Mouse (Mus musculus): ENCODE results near the gene Fasl.

Fasl gene

GRCm38 (mm10) chr1:161788339-161788738 lies at the start of gene Fasl:
Gene Fasl (minus strand): TSS chr1:161788495.
- no peak for DNase-seq

GRCm38 (mm10) chr1:161826677-161827076 lies 38.4 kb upstream of the Fasl start:
- DNase-seq = no peak

GRCm38 (mm10) chr1:161809428-161809827 lies 21.1 kb upstream of the Fasl start:
- DNase-seq = no peak

- no peak for DNase-seq
These were observed 20.7 kb upstream of the Fasl start for GRCm38 (mm10) chr1:161808980-161809379.

GRCm38 (mm10) chr1:161804541-161804971 lies 16.3 kb upstream of the Fasl start:
- no peak for DNase-seq

- DNase-seq = no peak
These were observed 13.0 kb upstream of the Fasl start for GRCm38 (mm10) chr1:161801321-161801720.

GRCm38 (mm10) chr1:161800256-161800655 lies 12.0 kb upstream of the Fasl start:
- no peak for DNase-seq

- DNase-seq = no peak
These were observed 11.5 kb upstream of the Fasl start for GRCm38 (mm10) chr1:161799791-161800190.

GRCm38 (mm10) chr1:161798866-161799265 lies 10.6 kb upstream of the Fasl start:
- no peak for DNase-seq

- no peak for DNase-seq
These were observed 6.3 kb upstream of the Fasl start for GRCm38 (mm10) chr1:161794447-161795211.

- DNase-seq = no peak
These were observed 5.0 kb upstream of the Fasl start for GRCm38 (mm10) chr1:161793321-161793720.

- no peak for DNase-seq
These were observed 4.3 kb upstream of the Fasl start for GRCm38 (mm10) chr1:161792687-161792969.

- DNase-seq = no peak
These were observed 3.8 kb upstream of the Fasl start for GRCm38 (mm10) chr1:161791854-161792686.

- DNase-seq = no peak
These were observed 5.6 kb downstream of the Fasl start for GRCm38 (mm10) chr1:161782725-161783124.

- no peak for DNase-seq
These were observed 6.7 kb downstream of the Fasl start for GRCm38 (mm10) chr1:161781594-161781993.

- DNase-seq = no peak
These were observed 9.2 kb downstream of the Fasl start for GRCm38 (mm10) chr1:161779057-161779456.

GRCm38 (mm10) chr1:161775151-161775550 lies 13.1 kb downstream of the Fasl start:
- DNase-seq = no peak

GRCm38 (mm10) chr1:161771293-161771692 lies 17.0 kb downstream of the Fasl start:
- DNase-seq = no peak

- DNase-seq = no peak
These were observed 19.0 kb downstream of the Fasl start for GRCm38 (mm10) chr1:161769329-161769728.

- no peak for DNase-seq
These were observed 21.2 kb downstream of the Fasl start for GRCm38 (mm10) chr1:161767101-161767524.

GRCm38 (mm10) chr1:161766656-161767055 lies 21.6 kb downstream of the Fasl start:
- DNase-seq = peak; percentile 24

- DNase-seq = no peak
These were observed 22.4 kb downstream of the Fasl start for GRCm38 (mm10) chr1:161765932-161766331.

- no peak for DNase-seq
These were observed 23.3 kb downstream of the Fasl start for GRCm38 (mm10) chr1:161764964-161765363.

- no peak for DNase-seq
These were observed 26.7 kb downstream of the Fasl start for GRCm38 (mm10) chr1:161761556-161761955.

Measured in kidney, adult 9 months (tissue).